Mouse (Mus musculus) MEL (cell line): ENCODE data around the gene H2-Ab1. TPM values are rescaled to one million over a fixed set of nuclear protein-coding genes. Genes with fewer than 3 reads are reported as not detected.

Source experiments
- DNase-seq: peaks from one replicate; pipeline ENCODE4 v3.0.0; 2011; ENCODE audit warnings: low read depth, low spot score
- H3K27ac ChIP-seq: 2 replicates; pipeline ENCODE4 v1.5.1; 2012; ENCODE audit warnings: low read depth, mild to moderate bottlenecking, control low read depth, low read length, moderate library complexity; ENCODE audit not compliant: control insufficient read depth
- H3K27me3 ChIP-seq, 2 experiments: fragments of 150-350 bp in 1 of 2; sonication (generic) in 1 of 2; 2 replicates each; pipeline ENCODE4 v1.6.1; 2012; ENCODE audit warnings: low read length in 2 of 2, mild to moderate bottlenecking in 2 of 2, improper control_type of control experiment in 1 of 2, moderate library complexity in 1 of 2; ENCODE audit not compliant: insufficient read depth in 2 of 2, control insufficient read depth in 1 of 2
- H3K36me3 ChIP-seq, 2 experiments: 2 replicates each; pipeline ENCODE4 v1.6.1; 2012 to 2014; ENCODE audit warnings: low read length in 2 of 2, improper control_type of control experiment in 1 of 2, inconsistent platforms in 1 of 2, mild to moderate bottlenecking in 1 of 2; ENCODE audit not compliant: insufficient read depth in 2 of 2, control insufficient read depth in 1 of 2
- H3K4me1 ChIP-seq, 2 experiments: fragments of 150-350 bp in 1 of 2; sonication (generic) in 1 of 2; 2 replicates each; pipeline ENCODE4 v1.6.1; 2012; ENCODE audit warnings: low read length in 2 of 2, improper control_type of control experiment in 1 of 2, mild to moderate bottlenecking in 1 of 2; ENCODE audit not compliant: insufficient read depth in 2 of 2, control insufficient read depth in 1 of 2
- H3K4me3 ChIP-seq, 2 experiments: fragments of 150-350 bp in 1 of 2; sonication (generic) in 1 of 2; 2 replicates each; pipeline ENCODE4 v1.5.1; 2012; ENCODE audit warnings: low read depth in 2 of 2, low read length in 2 of 2, mild to moderate bottlenecking in 2 of 2, moderate library complexity in 2 of 2, control low read depth in 1 of 2, improper control_type of control experiment in 1 of 2; ENCODE audit not compliant: control insufficient read depth in 1 of 2, insufficient read depth in 1 of 2
- H3K79me2 ChIP-seq: 2 replicates; pipeline ENCODE4 v1.6.1; 2012; ENCODE audit warnings: mild to moderate bottlenecking, low read length, moderate library complexity; ENCODE audit not compliant: control insufficient read depth, poor library complexity, insufficient read depth
- H3K9ac ChIP-seq: 2 replicates; pipeline ENCODE4 v1.6.1; 2012; ENCODE audit warnings: low read depth, mild to moderate bottlenecking, control low read depth, low read length, moderate library complexity; ENCODE audit not compliant: control insufficient read depth, poor library complexity, severe bottlenecking
- H3K9me3 ChIP-seq: fragments of 150-350 bp; sonication (generic); replicated peaks from 2 replicates; pipeline ENCODE4 v1.6.1; 2012; ENCODE audit warnings: mild to moderate bottlenecking, low read length, improper control_type of control experiment, moderate library complexity; ENCODE audit not compliant: insufficient read depth
- BHLHE40 ChIP-seq: IDR thresholded peaks from 2 replicates; pipeline ENCODE4 v1.6.1; 2012; ENCODE audit warnings: low read depth, mild to moderate bottlenecking, inconsistent platforms, low read length, improper control_type of control experiment, borderline replicate concordance
- CHD1 ChIP-seq: IDR thresholded peaks from 2 replicates; pipeline ENCODE4 v1.6.1; 2012; ENCODE audit warnings: low read depth, mild to moderate bottlenecking, inconsistent platforms, low read length, improper control_type of control experiment
- CTCF ChIP-seq, 3 experiments: IDR thresholded peaks in 2 of 3; conservative IDR thresholded peaks in 1 of 3; 2 replicates each; pipeline ENCODE4 v1.5.1; 2011 to 2012; ENCODE audit warnings: low read length in 3 of 3, low read depth in 2 of 3, mild to moderate bottlenecking in 2 of 3, improper control_type of control experiment in 1 of 3, inconsistent platforms in 1 of 3, mixed read lengths in 1 of 3, moderate library complexity in 1 of 3; ENCODE audit not compliant: control insufficient read depth in 1 of 3, insufficient read depth in 1 of 3, poor library complexity in 1 of 3, severe bottlenecking in 1 of 3
- E2F4 ChIP-seq: IDR thresholded peaks from 2 replicates; pipeline ENCODE4 v1.6.1; 2011; ENCODE audit warnings: low read depth, low read length, improper control_type of control experiment, borderline replicate concordance
- ELF1 ChIP-seq: IDR thresholded peaks from 2 replicates; pipeline ENCODE4 v1.6.1; 2014; ENCODE audit warnings: low read depth, mild to moderate bottlenecking, inconsistent platforms, low read length, improper control_type of control experiment, moderate library complexity
- EP300 ChIP-seq, 2 experiments: IDR thresholded peaks; 2 replicates each; pipeline ENCODE4 v1.6.1; 2011; ENCODE audit warnings: improper control_type of control experiment in 2 of 2, low read length in 2 of 2, low read depth in 1 of 2, mild to moderate bottlenecking in 1 of 2
- HCFC1 ChIP-seq: IDR thresholded peaks from 2 replicates; pipeline ENCODE4 v1.6.1; 2012; ENCODE audit warnings: low read depth, mild to moderate bottlenecking, inconsistent platforms, low read length, improper control_type of control experiment, moderate library complexity
- JUND ChIP-seq: IDR thresholded peaks from 2 replicates; pipeline ENCODE4 v1.6.1; 2011; ENCODE audit warnings: low read depth, mild to moderate bottlenecking, improper control_type of control experiment, low read length
- MAFK ChIP-seq: IDR thresholded peaks from 2 replicates; pipeline ENCODE4 v1.6.1; 2011; ENCODE audit warnings: low read depth, mild to moderate bottlenecking, low read length, improper control_type of control experiment, borderline replicate concordance
- MAX ChIP-seq: IDR thresholded peaks from 2 replicates; pipeline ENCODE4 v1.6.1; 2011; ENCODE audit warnings: low read length, improper control_type of control experiment
- MEF2A ChIP-seq: IDR thresholded peaks from 2 replicates; pipeline ENCODE4 v1.6.1; 2014; ENCODE audit warnings: low read depth, mild to moderate bottlenecking, inconsistent platforms, low read length, improper control_type of control experiment; ENCODE audit not compliant: poor library complexity, insufficient replicate concordance, severe bottlenecking; ENCODE audit errors: extremely low read depth
- MYB ChIP-seq: IDR thresholded peaks from 2 replicates; pipeline ENCODE4 v1.6.1; 2011; ENCODE audit warnings: mild to moderate bottlenecking, low read depth, low read length, improper control_type of control experiment
- NRF1 ChIP-seq: IDR thresholded peaks from 2 replicates; pipeline ENCODE4 v1.6.1; 2014; ENCODE audit warnings: low read depth, mild to moderate bottlenecking, inconsistent platforms, low read length, improper control_type of control experiment, moderate library complexity; ENCODE audit not compliant: poor library complexity, insufficient read depth, severe bottlenecking
- POLR2A ChIP-seq, 2 experiments: IDR thresholded peaks; 2 replicates each; pipeline ENCODE4 v1.6.1; 2011 to 2012; ENCODE audit warnings: low read length in 2 of 2, mild to moderate bottlenecking in 2 of 2, control low read depth in 1 of 2, improper control_type of control experiment in 1 of 2, low read depth in 1 of 2, moderate library complexity in 1 of 2; ENCODE audit not compliant: control insufficient read depth in 1 of 2, insufficient read depth in 1 of 2, poor library complexity in 1 of 2
- POLR2AphosphoS2 ChIP-seq: IDR thresholded peaks from 2 replicates; pipeline ENCODE4 v1.6.1; 2011; ENCODE audit warnings: low read length, improper control_type of control experiment
- SIN3A ChIP-seq: IDR thresholded peaks from 2 replicates; pipeline ENCODE4 v1.6.1; 2012; ENCODE audit warnings: low read length, improper control_type of control experiment, inconsistent platforms
- SMC3 ChIP-seq: IDR thresholded peaks from 2 replicates; pipeline ENCODE4 v1.6.1; 2011; ENCODE audit warnings: low read depth, low read length, improper control_type of control experiment
- TBP ChIP-seq: IDR thresholded peaks from 2 replicates; pipeline ENCODE4 v1.8.0; 2011; ENCODE audit warnings: low read depth, low read length, improper control_type of control experiment
- polyA plus RNA-seq, 2 experiments: library from polyadenylated mRNA; stranded (reverse) in 1 of 2; unstranded in 1 of 2; fragments of >175 nt in 1 of 2; fragments of >200 nt in 1 of 2; gene quantifications; 2 replicates each; pipeline versions ENCODE4 v1.2.1 to v1.2.4; 2012; ENCODE audit warnings: low replicate concordance in 2 of 2, low read depth in 1 of 2; ENCODE audit not compliant: insufficient read length in 2 of 2, insufficient read depth in 1 of 2, missing spikeins in 1 of 2
- total RNA-seq: library from RNA; depleted of rRNA; stranded (reverse); fragments of 300-350 nt; gene quantifications from 2 replicates; pipeline ENCODE4 v1.2.3, GENCODE M21; 2012

The H2-Ab1 gene
- total and polyA plus RNA-seq, 3 experiments: not detected

- Histone ChIP-seq H3K9me3 (no peaks in the 10 kb centered on the region), H3K27me3 (no peaks in the 10 kb centered on the region; a peak in 1 of 4 replicates), H3K4me3 (no peak overlapping the region), H3K36me3 (no peaks in the 10 kb centered on the region), H3K27ac (no peak overlapping the region), H3K4me1 (no peaks in the 10 kb centered on the region), H3K79me2 (no peaks in the 10 kb centered on the region), H3K9ac (no peak overlapping the region)
- TF ChIP-seq MEF2A: no peak
- DNase-seq: no peak
Observed at GRCm38 (mm10) chr17:34280499-34281038, 23.1 kb downstream of the H2-Ab1 start.

GRCm38 (mm10) chr17:34281836-34282235, 24.3 kb downstream of the H2-Ab1 start:
- no peak overlapping the region for H3K4me3 ChIP-seq
- TF ChIP-seq MAX (no peak), TBP (no peak), NRF1 (no peak), CTCF (IDR thresholded peaks at IDR 0.05 in 2 of 3, conservative IDR thresholded peaks at IDR 0.05 in 1 of 3; ENCODE audit: control insufficient read depth in 1 of 3, insufficient read depth in 1 of 3, low read depth in 2 of 3, low read length in 3 of 3, poor library complexity in 1 of 3, severe bottlenecking in 1 of 3) (no peak)
- TF ChIP-seq, all 39 proteins: peak for 0

DNA sequence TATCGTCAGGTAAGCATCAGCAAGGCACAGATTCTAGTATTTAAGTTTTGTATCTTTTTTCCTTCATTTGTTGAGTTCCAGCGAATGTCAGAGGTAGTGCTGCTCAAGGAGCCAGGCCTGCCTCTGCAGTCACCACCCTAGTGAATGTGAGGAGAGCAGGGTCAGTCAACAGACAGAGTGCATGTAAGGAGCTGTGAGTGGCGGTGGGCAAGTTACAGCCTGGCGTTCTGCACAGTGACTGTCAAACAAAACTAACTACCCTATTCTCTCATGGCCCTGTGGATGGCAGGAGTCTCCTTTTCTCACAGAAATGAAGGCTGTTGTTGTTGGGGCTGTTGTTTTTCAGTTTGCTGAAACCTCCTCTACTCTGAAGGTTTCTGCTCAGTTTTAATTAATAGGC, 27.9 kb downstream of the H2-Ab1 start:
- H3K9ac ChIP-seq: no peak overlapping the region
- DNase-seq: no peak
- no peak overlapping the region for H3K27ac ChIP-seq
- TF ChIP-seq MYB: no peak
- TF ChIP-seq MAX: no peak
- TF ChIP-seq SIN3A: no peak
- no peak for TF ChIP-seq ELF1
- TF ChIP-seq BHLHE40: no peak
- TF ChIP-seq CTCF (IDR thresholded peaks at IDR 0.05 in 2 of 3, conservative IDR thresholded peaks at IDR 0.05 in 1 of 3; ENCODE audit: control insufficient read depth in 1 of 3, insufficient read depth in 1 of 3, low read depth in 2 of 3, low read length in 3 of 3, poor library complexity in 1 of 3, severe bottlenecking in 1 of 3): no peak
- TF ChIP-seq CHD1: no peak
- no peak for TF ChIP-seq MAFK
- no peak for TF ChIP-seq EP300 (IDR thresholded peaks at IDR 0.05; ENCODE audit: low read depth in 1 of 2, low read length in 2 of 2)
- no peak for TF ChIP-seq SMC3
- no peak for TF ChIP-seq POLR2A (IDR thresholded peaks at IDR 0.05; ENCODE audit: control insufficient read depth in 1 of 2, insufficient read depth in 1 of 2, low read depth in 1 of 2, low read length in 2 of 2, poor library complexity in 1 of 2)
- no peak for TF ChIP-seq JUND
- TF ChIP-seq E2F4: no peak
- no peak for TF ChIP-seq NRF1
- no peak for TF ChIP-seq POLR2AphosphoS2
- no peak for TF ChIP-seq HCFC1
- no peaks in the 10 kb centered on the region for H3K36me3 ChIP-seq
- no peaks in the 10 kb centered on the region for H3K79me2 ChIP-seq
- H3K27me3 ChIP-seq: peaks cover 0 to 1% of the 10 kb centered on the region in 2 experiments; a peak in 2 of 4 replicates
- no peaks in the 10 kb centered on the region for H3K9me3 ChIP-seq
- H3K4me3 ChIP-seq: no peak overlapping the region
- no peaks in the 10 kb centered on the region for H3K4me1 ChIP-seq

More at GRCm38 (mm10) chr17:34281836-34282235, 24.3 kb downstream of the H2-Ab1 start:
- Histone ChIP-seq H3K9me3 (no peaks in the 10 kb centered on the region), H3K79me2 (no peaks in the 10 kb centered on the region), H3K36me3 (no peaks in the 10 kb centered on the region), H3K27me3 (no peaks in the 10 kb centered on the region; a peak in 1 of 4 replicates), H3K4me1 (no peaks in the 10 kb centered on the region), H3K27ac (no peak overlapping the region), H3K9ac (no peak overlapping the region)
- no peak for DNase-seq
